Mouse (Mus musculus): Measurements from ENCODE around the gene Traf5. TPM values are rescaled to one million over a fixed set of nuclear protein-coding genes. Genes with fewer than 3 reads are reported as not detected.

The Traf5 gene
- total RNA-seq, 2 experiments from 2014 or later: 6.5 to 7.0 TPM

GRCm38 (mm10) chr1:191969939-191970338 is 122.4 kb downstream of the Traf5 start:
- no peak for DNase-seq

- peak; percentile 75 to 83 for DNase-seq
These were observed 127.4 kb downstream of the Traf5 start for GRCm38 (mm10) chr1:191964773-191965481.

- peak; percentile 88 to 92 for DNase-seq
These were observed 128.2 kb downstream of the Traf5 start for GRCm38 (mm10) chr1:191963948-191964772.

- peak; percentile 15 to 41 for DNase-seq
These were observed 128.9 kb downstream of the Traf5 start for GRCm38 (mm10) chr1:191963413-191963812.

GRCm38 (mm10) chr1:191960946-191961345 is 131.4 kb downstream of the Traf5 start:
- DNase-seq: no peak

GRCm38 (mm10) chr1:191957321-191957720 is 135.0 kb downstream of the Traf5 start:
- no peak for DNase-seq

GRCm38 (mm10) chr1:191956871-191957270 is 135.5 kb downstream of the Traf5 start:
- peak in 1 of 2 experiments; percentile 34 for DNase-seq

- peak in 1 of 2 experiments; percentile 30 for DNase-seq
These were observed 136.1 kb downstream of the Traf5 start for GRCm38 (mm10) chr1:191956261-191956660.

GRCm38 (mm10) chr1:191955101-191955500 is 137.3 kb downstream of the Traf5 start:
- peak; percentile 21 to 33 for DNase-seq

GRCm38 (mm10) chr1:191952733-191953335 is 139.5 kb downstream of the Traf5 start:
- DNase-seq: no peak

- DNase-seq: no peak
These were observed 141.7 kb downstream of the Traf5 start for GRCm38 (mm10) chr1:191950611-191951010.

- DNase-seq: no peak
These were observed 143.8 kb downstream of the Traf5 start for GRCm38 (mm10) chr1:191948600-191948999.

GRCm38 (mm10) chr1:191947796-191948195 is 144.6 kb downstream of the Traf5 start:
- DNase-seq: no peak

Small RNA genes lying within 50 kb of the gene (microRNA-seq; reads per million reads assigned to microRNA genes)
- gene Mir3473c: not detected

Other genes with a start within 250 kb of the Traf5 start
- gene Slc30a1, start 185.8 kb downstream of the Traf5 start, total RNA-seq (2021): 10 to 100 TPM; 20.3 to 21.2 TPM
- gene Rd3, start 115.2 kb downstream of the Traf5 start, total RNA-seq (2021): under 1 TPM in 1 of 2 experiments, not detected in 1; 0.36 TPM
- gene Rcor3, start 45.5 kb upstream of the Traf5 start, total RNA-seq (2021): 10 to 100 TPM; 24.0 to 27.9 TPM
- gene Kcnh1, start 98.2 kb upstream of the Traf5 start, total RNA-seq (2021): under 1 TPM; 0.16 to 0.36 TPM

Data from adrenal gland, postnatal 36 days (tissue).